Mouse (Mus musculus) thymus, adult 18-20 months (tissue): ENCODE results near the gene Prrg2.

Experiments
- DNase-seq, 2 experiments: peaks; one replicate each; pipeline ENCODE4 v3.0.0; 2022; ENCODE audit warnings: mixed read lengths in 2 of 2

The Prrg2 gene

DNA sequence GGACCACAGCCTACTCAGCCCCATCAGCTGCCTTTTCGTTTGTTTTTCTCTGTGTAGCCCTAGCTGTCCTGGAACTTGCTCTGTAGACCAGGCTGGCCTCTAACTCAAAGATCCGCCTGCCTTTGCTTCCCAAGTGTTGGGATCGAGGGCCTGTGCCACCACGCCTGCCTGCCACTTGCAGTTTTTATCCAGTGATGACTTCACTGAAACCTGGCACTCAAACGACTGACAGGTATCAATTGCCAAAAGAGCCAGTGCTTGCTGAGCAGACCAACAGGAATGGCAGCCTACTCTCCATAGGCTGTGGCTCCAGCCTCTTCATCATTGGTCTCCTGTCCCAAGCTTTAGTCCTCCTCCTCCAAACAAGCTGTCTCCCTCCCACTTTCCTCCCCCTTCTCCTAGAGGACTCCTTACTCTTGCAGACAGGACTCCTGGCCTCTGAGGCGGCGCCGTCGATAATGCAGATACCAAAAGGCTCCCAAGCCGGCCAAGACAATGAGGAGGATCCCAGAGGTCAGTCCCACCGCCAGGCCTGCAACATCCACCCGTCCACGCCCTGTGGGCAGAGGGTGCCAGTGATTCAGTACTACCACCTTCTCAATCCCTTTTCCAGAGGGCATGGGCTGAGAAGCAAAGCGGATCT, 6.0 kb downstream of the Prrg2 start:
- DNase-seq = no peak

- peak; percentile 97 to 99 for DNase-seq
Observed at GRCm38 (mm10) chr7:45053931-45054510, 8.5 kb downstream of the Prrg2 start.

DNA sequence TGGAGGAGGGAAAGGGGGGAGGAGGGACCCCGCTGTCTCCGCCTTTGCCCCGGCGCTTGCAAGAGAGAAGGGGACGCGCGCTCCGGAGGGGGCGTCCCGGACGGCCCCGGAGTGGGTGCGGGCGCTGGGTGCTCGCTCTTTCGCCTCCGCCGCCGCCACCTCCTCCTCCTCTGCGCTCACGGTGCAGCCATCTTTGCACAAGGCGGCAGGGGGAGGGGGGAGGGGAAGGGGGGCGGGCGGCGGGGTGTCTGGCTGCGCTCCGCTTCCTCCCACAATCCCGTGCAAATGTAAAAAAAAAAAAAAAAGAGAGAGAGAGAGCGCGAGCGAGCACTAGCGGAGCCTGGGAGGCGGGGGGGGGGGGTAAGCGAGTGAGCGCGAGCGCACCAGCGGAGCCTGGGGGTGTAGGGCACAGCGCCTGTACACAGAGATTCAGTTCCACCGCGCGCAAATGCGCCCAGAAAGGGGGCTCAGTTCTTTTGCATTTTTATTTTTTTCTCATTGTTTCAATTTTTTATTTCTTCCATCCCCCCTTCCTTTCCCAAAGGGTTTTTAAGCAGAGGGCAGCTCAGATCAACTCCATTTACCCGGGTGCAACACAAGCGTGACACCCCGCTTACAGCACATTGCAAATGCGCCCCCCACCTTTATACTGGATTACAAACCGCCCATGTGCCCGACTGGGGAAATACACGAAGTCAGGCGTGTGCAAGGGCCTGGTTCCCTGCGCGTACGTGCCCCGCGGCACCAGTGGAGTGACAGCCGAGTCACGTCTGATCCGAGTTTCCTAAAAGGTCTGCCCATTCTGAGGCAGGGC, 9.2 kb downstream of the Prrg2 start:
- DNase-seq = peak; percentile 70 to 81

DNA sequence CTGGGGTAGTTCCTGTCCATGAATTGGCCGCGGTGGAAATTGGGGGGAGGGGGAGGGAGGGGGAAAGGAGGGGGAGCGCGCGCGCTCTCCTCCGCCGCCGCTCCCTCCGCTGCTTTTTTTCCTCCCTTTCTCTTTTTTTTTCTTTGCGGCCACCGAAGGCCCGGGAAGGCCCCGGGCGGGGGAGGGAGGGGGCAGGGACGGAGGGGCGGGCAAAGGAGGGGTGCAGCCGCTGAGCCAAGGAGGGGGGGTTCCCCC, 9.7 kb downstream of the Prrg2 start, which contains the start of gene Prr12:
Gene Prr12, minus strand, starts transcription at position 20 of the 255 bp plus-strand sequence.
- no peak for DNase-seq

GRCm38 (mm10) chr7:45052181-45052861, 10.2 kb downstream of the Prrg2 start:
- peak; percentile 42 to 59 for DNase-seq

DNA sequence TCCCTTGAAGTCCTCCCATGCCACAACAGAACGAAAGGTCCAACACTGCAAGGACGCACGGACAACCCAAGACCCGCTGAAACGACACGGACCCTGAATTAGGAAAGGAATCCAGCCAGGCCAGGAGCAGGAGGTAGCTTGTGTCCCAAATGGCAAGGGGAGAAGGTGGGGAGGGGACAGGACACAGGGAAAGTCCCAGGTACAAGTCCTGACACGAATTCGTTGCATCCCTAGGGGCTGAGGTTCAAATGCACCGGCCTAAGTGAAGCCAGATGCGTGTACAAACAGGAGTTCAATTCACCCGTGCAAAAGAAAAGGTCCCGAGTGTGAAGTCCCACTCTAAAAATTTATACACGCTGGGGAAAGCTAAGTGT, 10.9 kb downstream of the Prrg2 start:
- DNase-seq = no peak

GRCm38 (mm10) chr7:45050945-45051600, 11.4 kb downstream of the Prrg2 start:
- peak in 1 of 2 experiments; percentile 44 for DNase-seq

GRCm38 (mm10) chr7:45048923-45049657, 13.4 kb downstream of the Prrg2 start:
- DNase-seq = no peak

- DNase-seq = no peak
Observed at GRCm38 (mm10) chr7:45048001-45048890, 14.2 kb downstream of the Prrg2 start.

GRCm38 (mm10) chr7:45047491-45047890, 15.0 kb downstream of the Prrg2 start:
- DNase-seq = no peak

GRCm38 (mm10) chr7:45046853-45047350, 15.6 kb downstream of the Prrg2 start:
- no peak for DNase-seq

- DNase-seq = no peak
Observed at GRCm38 (mm10) chr7:45045741-45046140, 16.7 kb downstream of the Prrg2 start.

- no peak for DNase-seq
Observed at GRCm38 (mm10) chr7:45043307-45043706, 19.2 kb downstream of the Prrg2 start.

GRCm38 (mm10) chr7:45040851-45041250, 21.6 kb downstream of the Prrg2 start:
- DNase-seq = no peak

DNA sequence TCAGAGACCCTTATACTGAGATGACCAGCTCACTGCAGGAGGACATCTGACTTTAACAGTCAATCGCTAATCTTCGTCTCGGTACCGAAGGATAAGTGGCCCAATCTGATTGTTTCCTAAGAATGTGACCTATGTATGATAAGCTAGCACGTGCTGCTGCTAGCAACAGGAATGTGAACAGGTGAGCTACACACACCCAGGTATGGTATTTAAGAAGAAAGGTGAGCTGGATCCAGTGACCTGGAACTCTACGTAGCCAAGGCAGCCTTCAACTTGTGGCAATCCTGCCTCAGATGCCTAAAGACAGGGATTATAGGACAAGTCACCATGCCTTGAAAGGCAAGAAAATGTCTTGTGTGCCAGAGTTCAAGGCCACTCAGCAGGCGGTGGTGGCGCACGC, 24.1 kb downstream of the Prrg2 start:
- DNase-seq = no peak

GRCm38 (mm10) chr7:45037720-45038361, 24.6 kb downstream of the Prrg2 start:
- no peak for DNase-seq

DNA sequence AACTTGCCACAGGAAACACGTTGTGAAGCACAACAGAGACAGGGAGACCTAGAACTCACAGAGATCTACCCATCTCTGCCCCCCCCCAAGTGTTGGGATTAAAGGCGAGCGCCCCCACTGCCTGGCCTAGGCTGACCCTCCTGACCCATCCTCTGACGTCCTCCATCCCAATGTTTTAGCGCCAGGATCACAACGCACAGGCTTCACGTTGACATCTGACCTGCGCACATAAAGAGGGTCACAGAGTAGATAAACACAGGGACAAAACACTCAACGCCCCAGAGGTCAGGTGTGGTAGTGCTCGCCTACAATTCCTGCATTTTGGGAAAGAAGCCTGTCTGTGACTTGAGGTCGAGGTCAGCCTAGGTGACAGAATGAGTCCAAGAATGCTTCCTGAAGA, 25.8 kb downstream of the Prrg2 start:
- DNase-seq = no peak

GRCm38 (mm10) chr7:45035631-45036030, 26.8 kb downstream of the Prrg2 start:
- no peak for DNase-seq

DNA sequence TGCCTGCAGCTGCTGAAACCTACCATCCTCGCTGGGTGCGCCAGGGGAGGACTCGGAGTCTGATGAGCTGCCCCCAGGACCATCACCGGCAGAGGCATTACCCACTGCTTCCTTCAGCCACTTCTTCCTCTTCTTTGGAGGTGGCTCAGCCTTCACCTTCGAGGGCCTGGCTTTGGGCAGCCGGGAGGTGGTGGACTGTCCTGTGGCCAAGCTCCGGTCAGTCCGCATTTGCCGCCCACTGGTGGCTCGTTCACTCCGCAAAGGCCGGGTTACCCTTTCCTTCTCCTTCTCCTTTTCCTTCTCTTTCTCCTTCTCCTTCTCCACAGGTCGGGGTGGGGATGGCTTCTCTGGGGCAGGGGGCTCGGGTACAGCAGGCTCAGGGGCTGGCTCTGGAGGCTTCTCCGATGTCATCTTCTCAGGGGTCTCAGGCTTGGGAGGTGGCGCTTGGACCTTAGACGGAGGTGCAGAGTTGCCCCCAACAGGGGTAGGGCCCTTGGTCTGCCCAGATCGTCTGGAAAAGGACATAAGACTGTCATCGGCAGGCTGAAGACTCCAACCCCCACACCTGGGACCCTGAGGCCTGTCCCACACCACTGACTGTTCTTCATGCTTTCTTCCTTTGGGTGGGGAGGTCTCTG, 28.6 kb downstream of the Prrg2 start:
- DNase-seq = no peak

- DNase-seq = no peak
Observed at GRCm38 (mm10) chr7:45030857-45031256, 31.6 kb downstream of the Prrg2 start.
